Mouse (Mus musculus) liver, embryonic 14.5 days (tissue): ENCODE results near the gene Icam5. TPM values are rescaled to one million over a fixed set of nuclear protein-coding genes. Genes with fewer than 3 reads are reported as not detected.
"Not testable (repeated sequence)": the region's sequence is repeated elsewhere in the genome, so short reads cannot be mapped to it uniquely, and the experiment has no call there.

Source experiments
- ATAC-seq: fragments of 200-750 bp; cut with Nextera tagmentation; 2 replicates; pipeline ENCODE4 v1.8.0; 2017; ENCODE audit warnings: moderate number of reproducible peaks, mild to moderate bottlenecking, moderate library complexity; ENCODE audit not compliant: insufficient read depth
- DNase-seq, 3 experiments: peaks; one replicate each; pipeline ENCODE4 v3.0.0-alpha.2; 2012 to 2013; ENCODE audit warnings: low read depth in 3 of 3, low spot score in 3 of 3
- H3K27ac ChIP-seq: fragments of 300-500 bp; sonication (generic); 2 replicates; pipeline ENCODE4 v1.5.1; 2014; ENCODE audit warnings: moderate library complexity, mild to moderate bottlenecking, control low read depth, inconsistent platforms
- H3K27me3 ChIP-seq: fragments of 300-500 bp; sonication (generic); 2 replicates; pipeline ENCODE4 v1.6.1; 2014; ENCODE audit warnings: mild to moderate bottlenecking, low read length, moderate library complexity; ENCODE audit not compliant: control insufficient read depth, insufficient read depth
- H3K36me3 ChIP-seq: fragments of 300-500 bp; sonication (generic); replicated peaks from 2 replicates; pipeline ENCODE4 v1.6.1; 2014; ENCODE audit warnings: low read depth; ENCODE audit not compliant: control insufficient read depth, insufficient read depth
- H3K4me1 ChIP-seq, 2 experiments: fragments of 200-500 bp in 1 of 2; fragments of 300-500 bp in 1 of 2; sonication (generic) in 1 of 2; replicated peaks; 2 replicates each; pipeline ENCODE4 v1.6.1; 2012 to 2014; ENCODE audit warnings: antibody characterized with exemption in 1 of 2, inconsistent platforms in 1 of 2, low read length in 1 of 2; ENCODE audit not compliant: control insufficient read depth in 2 of 2, insufficient read depth in 2 of 2
- H3K4me2 ChIP-seq: fragments of 300-500 bp; sonication (generic); 2 replicates; pipeline ENCODE4 v1.6.1; 2014; ENCODE audit warnings: low read depth, mild to moderate bottlenecking, control low read depth, moderate library complexity
- H3K4me3 ChIP-seq, 2 experiments: fragments of 200-500 bp in 1 of 2; fragments of 300-500 bp in 1 of 2; sonication (generic) in 1 of 2; 2 replicates each; pipeline ENCODE4 v1.5.1; 2012 to 2014; ENCODE audit warnings: low read depth in 2 of 2, low read length in 2 of 2, mild to moderate bottlenecking in 2 of 2, control low read depth in 1 of 2, inconsistent platforms in 1 of 2, moderate library complexity in 1 of 2; ENCODE audit not compliant: insufficient read depth in 1 of 2
- H3K9ac ChIP-seq: fragments of 300-500 bp; sonication (generic); replicated peaks from 2 replicates; pipeline ENCODE4 v1.6.1; 2014; ENCODE audit warnings: mild to moderate bottlenecking, control low read depth, moderate library complexity
- H3K9me3 ChIP-seq: fragments of 300-500 bp; sonication (generic); 2 replicates; pipeline ENCODE4 v1.6.1; 2016; ENCODE audit warnings: low read length, mixed read lengths; ENCODE audit not compliant: control insufficient read depth
- CTCF ChIP-seq: IDR thresholded peaks from 2 replicates; pipeline ENCODE4 v1.5.1; 2016; ENCODE audit warnings: antibody characterized with exemption, low read depth, control low read depth
- EP300 ChIP-seq: IDR thresholded peaks from 2 replicates; pipeline ENCODE4 v1.6.1; 2016; ENCODE audit warnings: antibody characterized with exemption, low read depth
- WGBS: fragments of 180-500 bp; shearing (Covaris S2); extraction: QIAGEN DNeasy Blood & Tissue Kit; methylation state at CpG from one replicate; pipeline ENCODE4 v1.1.7; 2014; ENCODE audit not compliant: insufficient replicate concordance; 5-methylcytosine and 5-hydroxymethylcytosine counted together
- polyA plus RNA-seq, 2 experiments: library from polyadenylated mRNA; depleted of rRNA in 1 of 2; stranded (reverse) in 1 of 2; unstranded in 1 of 2; fragments of >200 nt; fragmentation: Nextera tagmentation in 1 of 2; extraction: Ambion mirVana in 1 of 2; gene quantifications; 2 replicates each; pipeline versions ENCODE4 v1.2.1 to v1.2.3; 2012 to 2014

Icam5 gene
- polyA plus RNA-seq, 2 experiments, result 0.28 to 0.87 TPM

GRCm38 (mm10) chr9:20998337-20998736, 33.5 kb upstream of the Icam5 start:
- not testable (repeated sequence) for H3K4me2 ChIP-seq, ATAC-seq, H3K9me3 ChIP-seq, H3K27me3 ChIP-seq, H3K4me3 ChIP-seq, H3K9ac ChIP-seq, H3K36me3 ChIP-seq, DNase-seq, H3K27ac ChIP-seq, H3K4me1 ChIP-seq
- WGBS, result 58% methylated on average over 1 of the region's 1 CpGs
- peak; percentile 66 for TF ChIP-seq CTCF

- no peaks in the 10 kb centered on the region; the same call in 1 of the 2 replicates for H3K36me3 ChIP-seq
- DNase-seq, result no peak
- peak; percentile 62 for TF ChIP-seq CTCF
- no peak for TF ChIP-seq EP300
- H3K4me1 ChIP-seq, result peaks cover 5 to 8% of the 10 kb centered on the region in 2 experiments; a peak in 3 of 4 replicates
- ATAC-seq, result no peak
- H3K9ac ChIP-seq, result no peak overlapping the region
- no peaks in the 10 kb centered on the region for H3K27me3 ChIP-seq
- no peaks in the 10 kb centered on the region for H3K9me3 ChIP-seq
- H3K4me3 ChIP-seq, result no peak overlapping the region
- no peak overlapping the region for H3K27ac ChIP-seq
- no peak overlapping the region for H3K4me2 ChIP-seq
Observed at GRCm38 (mm10) chr9:21000811-21001210, 31.1 kb upstream of the Icam5 start.

GRCm38 (mm10) chr9:21001651-21002200, 30.1 kb upstream of the Icam5 start:
- H3K4me3 ChIP-seq, result no peak overlapping the region
- ATAC-seq (no peak), DNase-seq (no peak)
- 65% methylated on average over 6 of the region's 6 CpGs for WGBS
- no peak overlapping the region for H3K27ac ChIP-seq
- H3K4me1 ChIP-seq, result peaks cover 5 to 8% of the 10 kb centered on the region in 2 experiments; a peak in 3 of 4 replicates
- no peaks in the 10 kb centered on the region for H3K27me3 ChIP-seq
- no peaks in the 10 kb centered on the region for H3K9me3 ChIP-seq
- H3K4me2 ChIP-seq, result peak overlapping the region; percentile 91
- no peaks in the 10 kb centered on the region; the same call in 1 of the 2 replicates for H3K36me3 ChIP-seq
- TF ChIP-seq EP300, result no peak
- no peak overlapping the region for H3K9ac ChIP-seq

- Histone ChIP-seq H3K27ac (peak overlapping the region; percentile 82), H3K9me3 (no peaks in the 10 kb centered on the region), H3K27me3 (no peaks in the 10 kb centered on the region), H3K4me2 (peak overlapping the region; percentile 91), H3K4me1 (peaks cover 5 to 8% of the 10 kb centered on the region in 2 experiments; a peak in 3 of 4 replicates), H3K9ac (peak overlapping the region; percentile 61), H3K4me3 (peak overlapping the region; percentile 72 to 83), H3K36me3 (no peaks in the 10 kb centered on the region; the same call in 1 of the 2 replicates)
- TF ChIP-seq CTCF (no peak), EP300 (no peak)
- DNase-seq (no peak), ATAC-seq (peak; percentile 14; the same call in 1 of the 2 replicates)
- WGBS, result 10% methylated on average over 7 of the region's 7 CpGs
Observed at GRCm38 (mm10) chr9:21002270-21002626, 29.6 kb upstream of the Icam5 start.

- WGBS, result under 1% methylated on average over 72 of the region's 72 CpGs
- Histone ChIP-seq H3K4me2 (peak within 1 kb of the TSS; percentile 91), H3K27me3 (no peaks in the 10 kb centered on the region), H3K27ac (peak within 1 kb of the TSS; percentile 82), H3K9me3 (no peaks in the 10 kb centered on the region), H3K4me1 (peaks cover 5% of the 10 kb centered on the region in 2 experiments; a peak in 3 of 4 replicates), H3K4me3 (peak within 1 kb of the TSS; percentile 72 to 83), H3K36me3 (no peaks in the 10 kb centered on the region; the same call in 1 of the 2 replicates), H3K9ac (peak within 1 kb of the TSS; percentile 61)
- DNase-seq (peak; percentile 74 to 75 (median 74)), ATAC-seq (peak; percentile 81)
- TF ChIP-seq EP300 (no peak), CTCF (0 out of 2 replicates have a peak, but pooled peaks have one; percentile 6)
Observed at GRCm38 (mm10) chr9:21002627-21003551, 29.0 kb upstream of the Icam5 start, which contains the start of gene Mrpl4. Gene Mrpl4, plus strand, starts transcription at chr9:21002738.
